Mouse (Mus musculus) ES-Bruce4 (cell line): Measurements from ENCODE around the gene Cadps.

Experiments
- CTCF ChIP-seq: IDR thresholded peaks from one replicate; pipeline ENCODE4 v1.8.1; 2011; ENCODE audit warnings: low read depth, low read length
- POLR2A ChIP-seq: IDR thresholded peaks from one replicate; pipeline ENCODE4 v1.8.1; 2011; ENCODE audit warnings: low read length; ENCODE audit not compliant: insufficient read depth

DNA sequence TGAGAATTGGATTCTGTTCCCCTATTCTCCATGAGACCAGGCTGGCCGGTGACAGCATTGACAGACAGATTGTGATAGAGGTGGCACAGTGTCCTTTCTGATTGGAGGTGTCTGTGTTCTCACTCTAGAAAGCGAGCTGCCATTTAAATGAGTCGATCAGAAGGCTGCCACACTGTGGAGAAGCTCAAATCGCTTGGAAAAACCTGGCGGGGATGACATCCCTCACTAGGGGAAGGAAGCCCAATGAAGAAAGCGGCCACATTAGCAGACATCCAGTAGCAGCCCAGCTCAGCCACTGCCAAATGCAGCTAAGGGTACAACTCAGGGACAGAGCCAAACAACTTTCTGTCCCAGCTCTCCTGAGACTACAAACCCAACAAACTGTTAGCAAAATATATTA is 397.6 kb downstream of the Cadps start:
- TF ChIP-seq CTCF = no peak
- TF ChIP-seq POLR2A = no peak
